ENCODE assay signal across 10 mouse cellular contexts in genomic region chr13:69252335-69252734, GRCm38 (mm10).
DNase-seq lines count a peak whose midpoint lies in the region; ATAC-seq and TF ChIP-seq lines count a peak whose summit lies in the region.
"Had no signal": no experiment of that assay in that cellular context is flagged by ENCODE, and none has a peak within 500 bp of the region (broad histone marks: within the 10 kb centered on the region; RNA-seq: fewer than 3 reads in every experiment).

No protein-coding gene starts in this region.

- no peaks in the 10 kb centered on the region for H3K4me1 ChIP-seq in heart, embryonic 10.5 days
- H3K4me1 ChIP-seq in stomach, postnatal 0 days (replicated peaks; ENCODE audit: control insufficient read depth, insufficient read depth): no peaks in the 10 kb centered on the region
- H3K4me1 ChIP-seq: intestine, embryonic 15.5 days had no signal

- WGBS in heart, embryonic 10.5 days: 92% methylated on average over 10 of the region's 10 CpGs
- WGBS in stomach, postnatal 0 days: 71% methylated on average over 10 of the region's 10 CpGs

- no peaks in the 10 kb centered on the region for H3K9me3 ChIP-seq in heart, embryonic 10.5 days
- no peaks in the 10 kb centered on the region for H3K9me3 ChIP-seq in stomach, postnatal 0 days (ENCODE audit: control insufficient read depth, low read length)
- H3K9me3 ChIP-seq: intestine, embryonic 15.5 days had no signal

- intact Hi-C loops in gastrocnemius, postnatal 36 days (cut with DNase I): no loop called here

- H3K9ac ChIP-seq in stomach, postnatal 0 days (ENCODE audit: low read length): no peak overlapping the region
- H3K9ac ChIP-seq: intestine, embryonic 15.5 days had no signal

- H3K4me3 ChIP-seq in heart, embryonic 10.5 days: no peak overlapping the region
- H3K4me3 ChIP-seq in stomach, postnatal 0 days (ENCODE audit: low read depth, low read length): no peak overlapping the region
- H3K4me3 ChIP-seq: intestine, embryonic 15.5 days; left cerebral cortex, adult 2 months had no signal

- TF ChIP-seq CTCF in stomach, postnatal 0 days (IDR thresholded peaks at IDR 0.05; ENCODE audit: low read depth): no peak

- no peak overlapping the region for H3K27ac ChIP-seq in heart, embryonic 10.5 days
- H3K27ac ChIP-seq in stomach, postnatal 0 days (replicated peaks): no peak overlapping the region
- H3K27ac ChIP-seq: intestine, embryonic 15.5 days; left cerebral cortex, adult 2 months had no signal

- H3K4me2 ChIP-seq in stomach, postnatal 0 days (replicated peaks; ENCODE audit: low read depth): no peak overlapping the region
- H3K4me2 ChIP-seq: intestine, embryonic 15.5 days had no signal

- H3K36me3 ChIP-seq in heart, embryonic 10.5 days: no peaks in the 10 kb centered on the region
- no peaks in the 10 kb centered on the region for H3K36me3 ChIP-seq in stomach, postnatal 0 days (ENCODE audit: control insufficient read depth, insufficient read depth, low read length)
- H3K36me3 ChIP-seq: intestine, embryonic 15.5 days had no signal

- H3K27me3 ChIP-seq in heart, embryonic 10.5 days (ENCODE audit: insufficient read depth, poor library complexity, severe bottlenecking): no peaks in the 10 kb centered on the region
- no peaks in the 10 kb centered on the region for H3K27me3 ChIP-seq in stomach, postnatal 0 days (ENCODE audit: control insufficient read depth, insufficient read depth, low read length)
- H3K27me3 ChIP-seq: intestine, embryonic 15.5 days had no signal

- no peak for ATAC-seq in stomach, postnatal 0 days (ENCODE audit: low FRiP score, low TSS enrichment)
- ATAC-seq: intestine, embryonic 15.5 days had no signal

- DNase-seq in heart, postnatal 4 days: peak; percentile 19
- no peak for DNase-seq in heart, embryonic 10.5 days (ENCODE audit: low spot score)
- peak; percentile 20 to 30 for DNase-seq in right cerebral cortex, adult 2 months (ENCODE audit: low spot score in 2 of 2)
- DNase-seq in right cerebral cortex, postnatal 25 days: no peak
- DNase-seq in gastrocnemius, postnatal 36 days: peak; percentile 60 to 62
- DNase-seq in thymus, postnatal 25 days: no peak
- DNase-seq in natural killer cell, adult 2 months (ENCODE audit: low spot score in 2 of 2): no peak
- DNase-seq in stomach, postnatal 0 days (ENCODE audit: low spot score): no peak

- TF ChIP-seq EP300 in stomach, postnatal 0 days (optimal IDR thresholded peaks at IDR 0.05): no peak

Comparison
In these comparisons a context has a peak if more than half of its experiments do, and no peak if none do; other contexts are left out.
1. DNase-seq: peak in heart, postnatal 4 days (single experiment), right cerebral cortex, adult 2 months (2 of 2) and gastrocnemius, postnatal 36 days (2 of 2); none in heart, embryonic 10.5 days (single experiment), right cerebral cortex, postnatal 25 days (single experiment), thymus, postnatal 25 days (single experiment), natural killer cell, adult 2 months (0 of 2) and stomach, postnatal 0 days (single experiment).